Mouse (Mus musculus) G1E-ER4 (cell line): ENCODE measurements around the gene Tfip11. TPM values are rescaled to one million over a fixed set of nuclear protein-coding genes. Genes with fewer than 3 reads are reported as not detected.

Source experiments
- GATA1 ChIP-seq: IDR thresholded peaks from one replicate; pipeline ENCODE4 v1.8.0; 2012; ENCODE audit warnings: low read length, inconsistent platforms
- polyA plus RNA-seq: library from polyadenylated mRNA; stranded (reverse); fragments of >175 nt; gene quantifications from 2 replicates; pipeline ENCODE4 v1.2.3, GENCODE M21; 2012

Gene Tfip11
- polyA plus RNA-seq, 1 experiment, result 67.1 TPM

DNA sequence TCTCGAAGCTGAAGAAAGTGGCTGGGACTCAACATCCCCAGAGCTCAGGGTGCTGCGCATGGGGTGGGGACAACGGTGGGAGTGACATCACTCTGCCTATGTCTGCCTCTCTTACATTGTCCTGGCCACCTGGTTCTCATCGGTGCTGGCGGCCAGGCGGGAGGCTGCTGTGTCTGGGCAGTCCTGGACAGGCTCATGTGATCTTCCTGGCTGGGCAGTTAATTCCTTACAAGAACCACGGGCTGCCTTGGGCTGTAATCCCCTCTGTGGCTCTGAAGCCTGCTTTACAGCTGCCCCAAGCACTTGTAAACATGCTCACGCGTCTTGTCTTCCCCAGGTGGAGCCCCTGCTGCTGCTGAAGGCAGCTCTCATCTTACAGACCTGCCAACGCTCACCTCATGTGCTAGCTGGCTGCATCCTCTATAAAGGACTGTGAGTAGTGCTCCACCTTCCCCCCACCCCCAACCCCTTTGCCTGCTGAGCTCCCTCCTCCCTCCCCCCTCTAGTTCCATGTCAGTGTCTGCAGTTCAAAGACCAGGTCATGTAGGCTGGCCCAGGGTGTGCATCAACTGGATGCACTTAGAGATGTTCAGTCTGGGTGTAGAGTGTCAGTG is 38.1 kb downstream of the Tfip11 start:
- TF ChIP-seq GATA1, result no peak

DNA sequence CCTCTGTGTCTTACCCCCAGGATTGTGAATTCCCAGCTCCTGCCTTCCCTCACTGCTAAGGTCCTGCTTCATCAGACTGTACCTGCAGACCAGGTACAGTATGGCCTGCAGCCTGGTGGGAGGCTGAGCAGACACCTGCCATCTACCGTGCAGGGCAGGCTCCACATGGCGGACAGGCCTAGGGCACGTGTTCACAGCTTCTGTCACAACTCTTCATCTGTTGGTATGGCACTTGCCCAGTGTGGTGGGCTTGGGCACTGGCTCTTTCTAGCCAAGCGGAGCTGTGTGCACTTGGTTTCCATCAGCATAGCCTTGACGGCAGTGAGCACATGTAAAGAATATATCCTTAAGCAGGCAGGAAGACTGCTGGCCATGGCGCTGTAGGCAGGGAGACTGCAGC is 40.7 kb downstream of the Tfip11 start:
- TF ChIP-seq GATA1, result no peak

DNA sequence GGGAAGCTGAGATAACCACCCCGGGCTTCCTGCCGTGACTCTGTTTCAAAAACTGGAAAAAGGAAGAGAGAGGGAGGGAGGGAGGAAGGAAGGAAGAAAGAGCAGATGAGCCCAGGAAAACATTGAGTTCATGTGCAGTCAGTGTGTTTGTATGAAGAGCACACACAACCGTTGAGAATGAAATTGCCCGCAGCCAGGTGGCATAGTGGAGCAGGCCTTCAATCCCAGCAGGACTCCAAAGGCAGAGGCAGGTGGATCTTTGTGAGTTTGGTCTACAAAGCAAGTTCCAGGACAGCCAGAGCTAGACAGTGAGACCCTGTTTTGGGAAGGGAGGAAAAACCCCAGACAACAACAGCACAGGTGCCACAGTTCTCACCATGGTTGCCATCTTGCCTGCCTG is 41.2 kb downstream of the Tfip11 start:
- no peak for TF ChIP-seq GATA1

DNA sequence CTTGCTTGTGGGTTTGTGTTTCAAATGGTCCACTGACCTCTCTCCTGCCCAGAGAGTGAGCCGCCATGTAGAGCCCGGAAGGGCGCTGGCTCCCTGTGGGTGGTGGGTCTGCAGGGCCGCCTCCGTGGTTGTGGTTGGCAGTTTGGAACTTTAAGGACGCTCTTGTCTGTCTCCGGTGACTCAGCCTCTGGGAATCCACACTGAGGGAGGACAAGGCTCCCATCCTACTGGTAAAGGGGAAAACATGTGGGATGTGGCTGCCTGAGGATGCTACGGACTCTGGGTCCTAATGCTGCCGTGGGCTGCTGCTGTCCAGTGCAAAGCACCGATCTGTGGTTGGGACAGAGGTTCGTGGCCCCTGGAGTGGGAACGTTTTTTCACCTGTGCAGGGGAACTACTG is 41.8 kb downstream of the Tfip11 start:
- TF ChIP-seq GATA1, result no peak

DNA sequence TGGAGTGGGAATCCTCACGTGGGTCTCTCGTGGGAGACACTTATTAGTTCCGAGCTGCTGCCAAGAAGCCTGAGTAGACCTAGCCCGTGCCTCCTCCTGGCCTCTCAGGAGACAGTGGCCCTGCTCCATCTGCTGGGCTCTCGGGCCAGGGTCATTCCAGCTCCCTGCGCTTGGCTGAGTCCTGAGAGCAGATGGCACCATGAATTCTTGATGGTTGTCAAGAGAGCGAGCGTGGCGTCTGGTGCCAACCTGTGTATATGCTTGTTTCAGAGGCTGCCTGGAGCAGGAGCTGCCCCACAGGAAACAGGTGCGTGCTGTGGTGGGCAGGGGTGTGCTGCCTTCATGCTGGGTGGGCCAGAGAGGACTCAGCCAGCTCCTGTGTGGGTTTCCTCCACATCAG is 42.5 kb downstream of the Tfip11 start:
- no peak for TF ChIP-seq GATA1

DNA sequence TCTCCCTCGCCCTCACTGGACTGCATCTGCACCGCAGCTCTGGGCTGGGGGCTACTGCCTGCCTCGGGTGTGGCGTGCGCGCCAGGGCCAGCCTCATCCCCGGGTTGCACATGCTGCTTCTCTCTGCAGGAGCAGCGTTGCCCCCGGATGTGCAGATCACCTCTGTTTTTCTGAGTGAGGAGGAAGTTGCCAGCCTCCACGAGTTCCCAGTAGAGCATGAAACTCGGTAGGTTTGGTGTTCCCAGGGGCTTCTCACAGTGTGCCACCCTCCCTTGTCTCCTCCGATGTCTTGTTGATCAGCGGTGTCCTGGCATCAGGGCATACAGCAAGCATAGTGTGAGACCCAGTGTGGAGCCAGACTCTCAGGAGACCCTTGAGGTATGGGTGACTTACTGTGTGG is 43.2 kb downstream of the Tfip11 start:
- no peak for TF ChIP-seq GATA1

DNA sequence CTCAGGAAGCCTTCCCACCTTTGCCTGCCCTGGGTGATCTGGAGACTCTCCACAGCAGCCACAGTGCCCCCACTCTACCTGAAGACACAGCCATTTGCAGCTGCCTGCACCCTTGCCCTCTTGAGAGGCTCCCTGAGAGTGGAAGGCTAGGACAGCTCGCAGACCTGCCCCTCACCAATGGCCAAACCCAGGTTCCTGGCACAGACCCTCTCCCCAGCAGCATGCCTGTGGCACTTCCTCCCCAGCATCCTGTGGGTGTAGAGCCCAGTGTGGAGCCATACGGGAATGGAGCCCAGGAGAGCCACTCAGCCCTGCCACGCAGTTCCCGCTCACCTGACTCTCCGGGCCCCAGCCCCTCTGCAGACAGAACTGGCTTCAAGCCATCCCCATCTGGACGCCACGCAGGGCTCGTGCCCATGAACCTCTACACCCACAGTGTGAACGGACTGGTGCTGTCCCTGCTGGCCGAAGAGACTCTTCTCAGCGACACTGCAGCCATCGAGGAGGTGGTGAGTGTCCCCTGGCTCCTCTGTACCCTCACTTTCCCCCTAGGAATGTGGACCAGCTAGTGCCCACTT is 44.2 kb downstream of the Tfip11 start:
- no peak for TF ChIP-seq GATA1

DNA sequence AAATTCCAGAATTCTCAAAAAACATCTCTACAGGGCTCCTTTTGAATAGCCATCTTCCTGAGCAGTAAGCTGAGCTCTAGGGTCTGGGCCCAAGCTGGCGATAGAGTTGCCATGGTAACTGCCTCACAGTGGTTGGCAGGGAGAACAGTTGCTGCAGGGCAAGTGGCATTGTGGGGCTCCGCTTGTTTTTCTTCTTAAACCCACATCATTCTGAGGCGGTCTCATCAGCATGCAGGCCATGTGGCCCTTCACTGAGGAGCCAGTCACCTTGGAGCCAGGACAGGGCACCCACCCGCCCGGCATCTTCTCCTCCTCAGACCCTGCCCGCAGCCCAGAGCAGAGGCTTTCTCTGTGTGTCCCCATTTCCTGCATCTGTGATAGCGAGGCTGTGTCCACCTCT is 45.8 kb downstream of the Tfip11 start:
- TF ChIP-seq GATA1, result no peak

DNA sequence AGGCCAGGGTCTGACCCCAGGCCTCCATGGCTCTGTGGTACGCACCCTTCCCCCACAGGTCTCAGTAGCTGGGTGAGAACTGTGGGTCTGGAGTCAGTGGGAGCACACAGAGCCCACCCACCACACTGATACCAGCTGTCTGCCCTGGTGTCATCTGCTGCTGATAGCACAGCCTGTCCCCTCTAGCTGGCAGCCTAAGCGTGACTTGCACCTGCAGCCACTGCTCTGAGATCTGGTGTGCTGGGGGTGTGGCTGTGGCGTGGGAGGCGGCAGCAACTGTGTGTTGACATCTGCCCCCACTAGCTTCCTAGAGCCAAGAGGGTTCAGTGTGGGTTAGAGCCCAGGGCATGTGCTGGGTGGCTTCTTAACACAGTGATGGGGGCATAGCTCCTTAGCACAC is 50.0 kb downstream of the Tfip11 start:
- no peak for TF ChIP-seq GATA1

DNA sequence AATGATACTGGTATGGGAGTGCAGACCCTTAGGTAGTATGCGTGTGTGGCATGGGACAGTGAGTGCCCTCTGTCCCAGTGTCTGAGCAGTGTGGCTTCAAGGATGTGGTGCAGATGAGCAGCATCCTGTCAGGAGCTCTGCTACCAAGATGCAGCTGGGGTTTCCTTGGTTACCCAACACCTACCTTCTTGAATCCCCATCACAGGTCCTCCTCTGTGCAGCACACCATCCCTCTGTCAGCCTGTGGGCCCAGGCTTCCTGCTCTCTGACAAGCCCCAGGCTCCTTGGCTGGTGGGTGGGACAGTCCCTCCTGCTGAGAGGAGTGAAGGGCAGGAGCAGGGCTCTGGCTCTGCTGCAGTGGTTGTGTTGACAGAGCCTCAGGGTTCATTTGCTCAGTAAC is 51.2 kb downstream of the Tfip11 start:
- no peak for TF ChIP-seq GATA1

DNA sequence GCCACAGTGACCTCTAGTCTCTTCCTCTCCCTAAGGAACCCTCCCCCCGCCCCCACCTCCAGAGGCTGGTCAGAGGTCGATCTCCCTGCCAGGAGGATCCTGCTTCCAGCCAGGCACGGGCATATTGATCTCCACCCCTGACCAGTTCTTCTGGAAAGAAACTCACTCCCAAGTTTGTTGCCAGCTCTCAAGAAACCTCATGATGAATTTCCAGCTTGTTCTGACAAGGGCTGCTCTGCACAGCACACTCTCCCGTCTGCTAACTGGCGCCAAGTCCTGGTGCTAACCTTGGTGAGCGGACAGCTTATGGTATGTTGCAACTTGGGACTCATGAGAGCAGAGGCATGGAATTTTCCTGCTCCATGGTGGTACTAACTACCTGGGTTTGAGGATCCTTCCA is 52.6 kb downstream of the Tfip11 start:
- no peak for TF ChIP-seq GATA1

DNA sequence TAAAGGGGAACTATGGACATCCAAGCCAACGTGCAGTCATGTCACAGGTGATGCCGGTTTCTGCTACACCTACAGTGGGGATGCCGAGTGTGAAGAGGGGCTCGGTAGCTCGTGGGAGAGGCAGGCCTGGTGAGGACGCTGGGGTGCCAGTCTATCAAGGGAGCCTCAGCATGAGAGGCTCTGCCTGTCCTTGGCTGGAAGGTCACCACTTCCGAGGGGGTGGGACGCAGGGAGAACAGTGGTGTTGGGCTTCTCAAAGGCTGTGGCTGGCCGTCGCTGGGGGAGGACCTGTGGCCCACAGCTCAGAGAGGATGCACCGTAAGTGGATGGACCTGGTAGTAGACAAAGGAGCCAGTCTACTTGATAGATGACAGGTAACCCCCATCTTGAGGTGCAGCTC is 55.0 kb downstream of the Tfip11 start:
- TF ChIP-seq GATA1, result no peak

DNA sequence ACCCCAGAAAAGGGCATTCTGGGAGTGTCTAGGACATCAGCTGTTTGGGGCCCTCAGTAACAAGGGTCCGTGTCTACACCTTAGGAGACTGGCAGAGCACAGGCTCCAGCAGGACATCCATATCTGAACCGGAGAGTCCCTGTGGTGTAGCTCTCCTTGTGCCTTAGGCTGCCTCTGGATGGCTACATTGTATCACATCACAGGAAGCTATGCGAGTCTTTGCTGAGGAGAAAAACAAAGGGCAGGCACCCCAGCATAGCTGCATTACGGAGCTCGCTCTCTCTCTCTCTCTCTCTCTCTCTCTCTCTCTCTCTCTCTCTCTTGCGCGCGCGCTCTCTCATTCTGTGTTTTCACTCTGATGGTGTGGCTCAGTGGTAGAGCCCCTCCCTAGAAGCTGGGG is 55.9 kb downstream of the Tfip11 start:
- no peak for TF ChIP-seq GATA1

DNA sequence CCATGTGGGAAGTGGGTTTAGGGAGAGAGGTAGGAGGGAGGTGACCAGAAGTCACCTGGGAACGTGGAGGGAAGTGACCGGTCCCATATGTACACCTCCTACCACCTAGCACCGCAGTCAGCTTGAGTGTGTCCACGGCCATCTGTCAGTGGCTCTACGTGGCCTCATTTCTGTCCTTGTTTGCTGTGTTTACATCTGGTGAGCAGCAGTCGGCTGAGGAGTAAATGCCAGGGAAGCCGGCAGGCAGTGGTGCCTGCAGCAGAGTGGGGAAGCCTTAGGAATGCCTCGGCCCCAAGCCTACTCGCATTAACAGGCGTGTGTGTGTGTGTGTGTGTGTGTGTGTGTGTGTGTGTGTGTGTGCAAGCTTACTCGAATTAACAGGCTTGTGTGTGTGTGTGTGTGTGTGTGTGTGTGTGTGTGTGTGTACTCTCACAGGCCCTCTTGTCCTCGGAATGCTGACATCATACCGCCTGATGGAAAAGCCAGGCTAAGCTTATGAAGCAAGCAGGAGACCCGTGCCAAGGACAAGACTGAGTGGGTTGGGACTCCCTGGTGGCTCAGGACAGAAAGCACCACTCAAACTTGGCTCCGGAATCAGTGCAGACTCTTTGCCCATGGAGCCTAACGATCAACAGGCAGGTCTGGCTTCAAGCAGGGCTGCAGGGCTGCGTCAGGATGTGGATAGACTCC is 56.6 kb downstream of the Tfip11 start:
- no peak for TF ChIP-seq GATA1

DNA sequence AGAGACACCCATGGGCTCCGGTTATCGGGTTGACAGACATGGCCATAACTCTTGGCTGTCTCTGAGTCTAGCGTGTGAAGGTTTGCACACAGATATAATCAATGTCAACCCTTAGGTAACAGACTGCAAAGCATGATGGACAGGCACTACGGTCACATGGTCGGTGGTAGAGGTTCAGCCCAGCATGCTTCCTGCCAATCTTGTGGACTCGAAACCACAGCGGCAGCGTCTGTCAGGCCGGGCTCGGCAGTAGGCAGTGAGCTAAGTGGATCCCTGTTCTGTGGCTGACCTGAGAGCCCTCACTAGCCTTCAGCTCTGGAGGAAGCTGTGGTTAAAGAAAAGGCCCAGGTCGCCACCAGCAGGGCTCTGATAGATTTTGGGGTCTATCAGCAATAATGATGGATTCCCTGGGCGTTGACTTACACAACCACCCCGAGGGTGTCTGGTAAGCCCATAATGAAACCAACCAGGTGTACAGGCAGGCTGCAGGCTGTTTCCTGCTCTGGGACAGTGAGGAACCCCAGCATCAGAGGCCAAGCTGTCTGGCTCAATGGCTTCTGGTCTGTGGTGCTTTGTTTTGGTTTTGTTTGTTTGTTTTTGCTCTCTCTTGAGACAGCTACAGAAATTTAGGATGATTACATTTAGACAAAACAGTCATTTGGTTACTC is 58.8 kb downstream of the Tfip11 start:
- no peak for TF ChIP-seq GATA1

DNA sequence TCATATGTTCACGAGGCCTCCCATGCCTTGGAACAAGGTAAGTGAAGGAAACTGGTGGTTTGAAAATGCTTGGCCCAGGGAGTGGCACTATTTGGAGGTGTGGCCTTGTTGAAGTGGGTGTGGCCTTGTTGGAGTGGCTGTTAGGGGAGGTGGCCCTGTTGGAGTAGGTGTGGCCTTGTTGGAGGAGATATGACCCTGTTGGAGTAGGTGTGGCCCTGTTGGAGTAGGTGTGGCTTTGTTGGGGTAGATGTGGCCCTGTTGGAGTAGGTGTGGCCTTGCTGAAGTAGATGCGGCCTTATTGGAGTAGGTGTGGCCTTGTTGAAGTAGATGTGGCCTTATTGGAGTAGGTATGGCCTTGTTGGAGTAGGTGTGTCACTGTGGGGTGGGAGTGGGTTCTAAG is 59.8 kb downstream of the Tfip11 start:
- no peak for TF ChIP-seq GATA1

Other genes with a start within 250 kb of the Tfip11 start
- 0.39 and 0.51 TPM in 2 replicates for gene Cryba4, start 73.8 kb upstream of the Tfip11 start, polyA plus RNA-seq
- 0.18 and 0.51 TPM in 2 replicates for gene Crybb1, start 70.5 kb upstream of the Tfip11 start, polyA plus RNA-seq
- gene Tpst2, start 49.7 kb upstream of the Tfip11 start, polyA plus RNA-seq, result 110 and 149 TPM in 2 replicates
- 19.2 and 29.8 TPM in 2 replicates for gene Srrd, start 16.7 kb downstream of the Tfip11 start, polyA plus RNA-seq
- 30.6 and 52.1 TPM in 2 replicates for gene Hps4, start 16.7 kb downstream of the Tfip11 start, polyA plus RNA-seq
- not detected in 2 replicates for gene Gm6583, start 29.7 kb downstream of the Tfip11 start, polyA plus RNA-seq
- gene Asphd2, start 68.5 kb downstream of the Tfip11 start, polyA plus RNA-seq, result not detected in 2 replicates
- not detected in 2 replicates for gene Gm6588, start 123.1 kb downstream of the Tfip11 start, polyA plus RNA-seq